Mouse (Mus musculus) urinary bladder, adult 2 months (tissue): ENCODE data around the gene Irf2bp1. TPM values are rescaled to one million over a fixed set of nuclear protein-coding genes. Genes with fewer than 3 reads are reported as not detected.

Experiments
- DNase-seq: peaks from one replicate; pipeline ENCODE4 v3.0.0; 2022; ENCODE audit warnings: low spot score
- polyA plus RNA-seq: library from polyadenylated mRNA; depleted of rRNA; stranded (reverse); fragments of >200 nt; gene quantifications from 2 replicates; pipeline ENCODE4 v1.2.3, GENCODE M21; 2012

Gene Irf2bp1
- polyA plus RNA-seq, 1 experiment, result 15.8 TPM

DNA sequence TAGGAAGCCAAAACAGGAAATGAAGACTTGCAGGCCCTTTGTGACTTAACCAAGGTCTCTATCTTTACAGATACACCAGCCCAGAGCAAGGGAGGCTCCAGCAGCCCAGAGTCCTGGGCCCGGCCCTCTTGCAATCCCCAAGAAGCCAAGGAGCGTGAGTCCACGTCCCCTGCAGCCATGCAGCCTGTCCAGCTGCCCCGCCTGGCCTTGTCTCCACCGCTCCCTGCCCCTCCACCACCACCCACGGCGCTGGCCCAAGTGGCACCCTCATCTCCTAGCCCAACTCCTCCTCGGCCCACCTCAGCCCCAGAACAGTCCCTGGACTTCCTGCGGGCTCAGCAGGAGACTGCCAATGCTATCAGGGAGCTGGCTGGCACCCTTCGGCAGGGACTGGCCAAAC is 3.4 kb upstream of the Irf2bp1 start:
- peak; percentile 41 for DNase-seq

- peak; percentile 63 for DNase-seq
These were observed 2.6 kb upstream of the Irf2bp1 start for GRCm38 (mm10) chr7:19001066-19001806.

DNA sequence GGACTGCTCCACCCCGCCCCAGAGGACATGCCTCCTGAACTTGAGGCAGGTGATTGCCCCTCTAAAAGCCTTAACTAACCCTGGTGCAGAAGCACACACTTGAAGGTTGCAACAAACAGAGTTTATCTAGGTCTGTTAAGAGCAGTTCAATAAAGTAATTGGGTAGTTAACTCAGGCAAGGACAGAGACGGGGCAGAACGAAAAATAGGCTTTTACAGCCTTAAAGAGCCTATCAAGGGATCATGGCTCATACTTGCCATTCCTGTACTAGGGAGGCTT is 2.1 kb upstream of the Irf2bp1 start:
- no peak for DNase-seq

- DNase-seq, result no peak
These were observed 1.7 kb upstream of the Irf2bp1 start for GRCm38 (mm10) chr7:19002115-19002514.

GRCm38 (mm10) chr7:19002848-19003498 is 871 bp upstream of the Irf2bp1 start:
- peak; percentile 45 for DNase-seq

- DNase-seq, result peak; percentile 44
These were observed 811 bp downstream of the Irf2bp1 start for GRCm38 (mm10) chr7:19004631-19005079.

GRCm38 (mm10) chr7:19005417-19006121 is 1.7 kb downstream of the Irf2bp1 start:
- no peak for DNase-seq

- no peak for DNase-seq
These were observed 2.6 kb downstream of the Irf2bp1 start for GRCm38 (mm10) chr7:19006476-19006875.

DNA sequence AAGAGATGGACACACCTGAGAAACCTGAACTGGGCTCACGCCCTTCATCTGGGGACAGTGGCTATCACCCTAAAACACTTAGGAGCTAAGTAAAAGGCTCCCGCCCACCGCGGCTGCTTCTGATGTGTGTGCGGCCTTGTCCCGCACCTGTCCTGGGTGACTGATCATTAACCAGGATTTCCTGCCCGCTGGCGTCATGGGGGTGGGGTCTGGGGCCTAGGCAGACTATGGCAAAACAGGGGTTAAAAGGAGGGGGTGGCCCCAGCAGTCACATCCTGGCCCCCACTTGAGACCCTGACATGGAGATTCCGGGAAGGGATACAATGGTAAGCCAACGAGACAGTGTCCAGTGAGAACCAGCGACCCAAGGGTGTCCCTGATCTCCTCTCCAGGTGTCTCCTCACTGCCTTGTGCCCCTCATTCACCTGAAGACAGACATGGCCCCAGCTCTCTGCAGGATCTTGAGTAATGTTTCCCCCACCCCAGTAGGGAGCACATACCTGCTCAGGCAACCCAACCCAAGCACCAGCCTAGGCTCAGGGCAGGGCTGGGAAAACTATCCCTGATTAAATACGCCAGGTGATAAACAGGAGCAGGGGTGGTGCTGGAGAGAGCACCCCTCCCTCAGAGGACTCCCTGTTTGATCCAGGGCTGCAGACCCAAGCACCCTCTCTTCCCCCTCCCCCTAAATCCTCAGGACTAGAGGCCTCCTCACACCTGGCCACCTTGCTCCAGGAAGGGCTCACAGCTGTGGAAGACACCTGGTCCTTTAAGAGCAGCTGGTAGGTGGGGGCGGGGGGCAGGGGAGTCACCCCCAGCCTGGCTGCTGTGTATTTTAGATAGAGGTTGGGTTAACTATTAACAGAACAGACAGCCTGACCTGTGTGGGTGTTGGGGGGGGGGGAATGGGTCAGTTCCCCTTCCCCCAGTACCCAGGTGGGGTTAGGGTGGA is 3.5 kb downstream of the Irf2bp1 start:
- DNase-seq, result no peak

- no peak for DNase-seq
These were observed 6.7 kb downstream of the Irf2bp1 start for GRCm38 (mm10) chr7:19010581-19010980.

- no peak for DNase-seq
These were observed 8.3 kb downstream of the Irf2bp1 start for GRCm38 (mm10) chr7:19012025-19012621.

- no peak for DNase-seq
These were observed 9.0 kb downstream of the Irf2bp1 start for GRCm38 (mm10) chr7:19012882-19013281.

- DNase-seq, result no peak
These were observed 10.6 kb downstream of the Irf2bp1 start for GRCm38 (mm10) chr7:19014452-19014851.

- DNase-seq, result no peak
These were observed 12.2 kb downstream of the Irf2bp1 start for GRCm38 (mm10) chr7:19016042-19016441.

DNA sequence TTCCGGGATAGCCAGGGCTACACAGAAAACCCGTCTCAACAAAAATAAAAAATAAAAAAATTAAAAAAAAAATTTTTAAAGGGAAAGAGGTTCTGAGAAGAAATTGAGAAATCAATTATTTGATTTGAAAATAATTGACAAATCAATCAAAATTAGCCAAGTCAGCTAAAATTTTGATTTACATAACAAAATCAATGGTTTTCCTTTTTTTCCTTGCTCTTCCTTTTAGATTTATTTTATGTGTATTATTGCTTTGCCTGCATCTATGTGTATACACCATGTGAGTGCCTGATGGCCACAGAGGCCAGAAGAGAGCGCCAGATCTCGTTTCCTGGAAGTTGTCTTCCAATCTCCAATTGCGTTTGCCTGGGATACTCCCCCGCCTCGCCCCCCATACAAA is 14.1 kb downstream of the Irf2bp1 start:
- no peak for DNase-seq

GRCm38 (mm10) chr7:19021048-19021447 is 17.2 kb downstream of the Irf2bp1 start:
- DNase-seq, result no peak

- DNase-seq, result no peak
These were observed 18.5 kb downstream of the Irf2bp1 start for GRCm38 (mm10) chr7:19022189-19022958.

DNA sequence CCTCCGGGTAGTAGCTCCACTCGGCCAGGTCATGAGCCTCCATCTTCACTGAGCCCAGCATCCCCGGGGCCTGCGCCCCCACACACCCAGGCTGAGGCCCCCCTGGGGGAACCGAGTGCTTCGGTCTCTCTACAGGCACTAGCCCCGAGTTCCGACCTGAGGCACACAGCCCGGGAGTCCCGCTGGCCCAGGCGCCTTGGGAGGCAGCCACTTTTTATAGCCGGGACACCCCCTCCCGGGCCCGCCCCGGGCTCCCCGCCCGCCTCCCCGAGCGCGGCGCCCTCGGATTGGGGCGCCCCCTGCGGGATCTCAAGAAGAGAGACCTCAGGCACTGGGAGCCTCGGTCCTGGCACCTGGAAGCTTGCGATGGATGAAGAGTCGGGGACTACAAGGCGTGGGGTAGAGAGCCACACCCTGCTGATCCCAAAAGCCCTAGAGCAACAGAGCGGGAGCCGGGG is 19.5 kb downstream of the Irf2bp1 start, which contains the start of gene Foxa3:
Gene Foxa3 (minus strand): TSS at position 182 of the 458 bp plus-strand sequence.
- DNase-seq, result peak; percentile 41

GRCm38 (mm10) chr7:19024096-19024506 is 20.3 kb downstream of the Irf2bp1 start, which contains the start of gene Sympk:
TSS of gene Sympk (plus strand) at chr7:19024377.
- peak; percentile 82 for DNase-seq

GRCm38 (mm10) chr7:19024581-19025255 is 20.9 kb downstream of the Irf2bp1 start:
- peak; percentile 52 for DNase-seq
